ENCODE assay signal across 25 mouse cellular contexts in genomic region chr4:120511203-120511602, GRCm38 (mm10). TPM values are rescaled to one million over a fixed set of nuclear protein-coding genes. Genes with fewer than 3 reads are reported as not detected.
A peak's percentile ranks its signal among the peaks of the same experiment; 100 is the strongest.
DNase-seq lines count a peak whose midpoint lies in the region; ATAC-seq lines count a peak whose summit lies in the region.
"Had no signal": no experiment of that assay in that cellular context is flagged by ENCODE, and none has a peak within 500 bp of the region (broad histone marks: within the 10 kb centered on the region; RNA-seq: fewer than 3 reads in every experiment).

No protein-coding gene starts in this region.

- H3K27ac ChIP-seq in midbrain, embryonic 11.5 days (ENCODE audit: low read depth, low read length), result no peak overlapping the region
- no peak overlapping the region for H3K27ac ChIP-seq in midbrain, embryonic 16.5 days (ENCODE audit: low read length)

- H3K4me2 ChIP-seq in midbrain, embryonic 11.5 days, result no peak overlapping the region
- no peak overlapping the region for H3K4me2 ChIP-seq in midbrain, embryonic 16.5 days (ENCODE audit: low read length)

- no peak overlapping the region for H3K9ac ChIP-seq in midbrain, embryonic 11.5 days (ENCODE audit: low read length)
- H3K9ac ChIP-seq in midbrain, embryonic 16.5 days (ENCODE audit: low read depth, low read length), result no peak overlapping the region

- WGBS in midbrain, embryonic 11.5 days, result 96% methylated on average over 4 of the region's 4 CpGs
- 97% methylated on average over 4 of the region's 4 CpGs for WGBS in midbrain, embryonic 16.5 days

- ATAC-seq in midbrain, embryonic 11.5 days (ENCODE audit: low FRiP score), result no peak
- ATAC-seq in midbrain, embryonic 16.5 days, result no peak
- peak; percentile 65 for ATAC-seq in granulocyte monocyte progenitor cell, adult 5-6 weeks (replicated peaks; ENCODE audit: poor library complexity, severe bottlenecking)
- peak; percentile 12; the same call in 1 of the 2 replicates for ATAC-seq in megakaryocyte, adult 5-6 weeks (ENCODE audit: poor library complexity, severe bottlenecking)
- peak; percentile 55; the same call in 1 of the 2 replicates for ATAC-seq in megakaryocyte progenitor cell, adult 5-6 weeks (replicated peaks; ENCODE audit: poor library complexity)
- ATAC-seq in activated CD4-positive, CD25-positive, alpha-beta regulatory T cell, adult 4 months, result no peak
- ATAC-seq: CD4-positive, CD25-positive, alpha-beta regulatory T cell, adult 4 months; Patski had no signal

- no peaks in the 10 kb centered on the region; the same call in 1 of the 2 replicates for H3K9me3 ChIP-seq in midbrain, embryonic 11.5 days (ENCODE audit: control insufficient read depth, low read length)
- H3K9me3 ChIP-seq in midbrain, embryonic 16.5 days (replicated peaks; ENCODE audit: control insufficient read depth, low read length, poor library complexity, severe bottlenecking), result no peaks in the 10 kb centered on the region; the same call in 1 of the 2 replicates
- H3K9me3 ChIP-seq: G1E had no signal

- peak; percentile 53 for DNase-seq in midbrain, embryonic 11.5 days (ENCODE audit: low spot score, missing footprints)
- no peak for DNase-seq in heart, postnatal 4 days
- DNase-seq in layer of hippocampus, adult 18-20 months (ENCODE audit: low spot score in 2 of 2), result no peak
- DNase-seq: adrenal gland, adult 2 months; adrenal gland, adult 8-10 months; adrenal gland, postnatal 10 days; adrenal gland, postnatal 14 days; adrenal gland, postnatal 25 days; adrenal gland, postnatal 36 days; B cell, adult 2 months; cerebellum, adult 11 months; cerebellum, adult 11-12 months; cerebellum, adult 18-20 months had no signal

- peaks cover 5% of the 10 kb centered on the region; the same call in 1 of the 2 replicates for H3K36me3 ChIP-seq in midbrain, embryonic 11.5 days (ENCODE audit: control insufficient read depth, insufficient read depth, low read length)
- H3K36me3 ChIP-seq in midbrain, embryonic 16.5 days (ENCODE audit: control insufficient read depth, insufficient read depth, low read length), result peaks cover 30% of the 10 kb centered on the region
- H3K36me3 ChIP-seq: G1E had no signal

- no peaks in the 10 kb centered on the region for H3K4me1 ChIP-seq in midbrain, embryonic 11.5 days (ENCODE audit: control insufficient read depth, insufficient read depth, low read length)
- H3K4me1 ChIP-seq in midbrain, embryonic 16.5 days (ENCODE audit: control insufficient read depth, insufficient read depth, low read length), result no peaks in the 10 kb centered on the region

- H3K4me3 ChIP-seq in midbrain, embryonic 11.5 days (ENCODE audit: low read depth, low read length), result no peak overlapping the region
- H3K4me3 ChIP-seq in midbrain, embryonic 16.5 days (ENCODE audit: low read depth, low read length), result no peak overlapping the region

- H3K27me3 ChIP-seq in midbrain, embryonic 11.5 days (ENCODE audit: control insufficient read depth, insufficient read depth, low read length), result no peaks in the 10 kb centered on the region
- H3K27me3 ChIP-seq in midbrain, embryonic 16.5 days (ENCODE audit: control insufficient read depth, insufficient read depth, low read depth, low read length), result no peaks in the 10 kb centered on the region
- H3K27me3 ChIP-seq: CH12.LX, Patski had no signal

RNA-seq across cellular contexts. Expression of gene Slfnl1, which starts 20.8 kb away (rescaled TPM):
- polyA plus RNA-seq in midbrain, embryonic 11.5 days (2014; fragmentation: Nextera tagmentation; extraction: Ambion mirVana), result not detected in 2 replicates
- not detected in 2 replicates for polyA plus RNA-seq in midbrain, embryonic 16.5 days (2015; fragmentation: Nextera tagmentation; extraction: Ambion mirVana)
- not detected in 2 replicates for total RNA-seq in granulocyte monocyte progenitor cell, adult 5-6 weeks (2014; fragmentation: Nextera tagmentation)
- total RNA-seq in granulocyte monocyte progenitor cell, adult 5-6 weeks (2017), result not detected in 2 replicates
- total RNA-seq in megakaryocyte, adult 5-6 weeks (2015), result 0.22 TPM in 1 of 2 replicates, not detected in the other
- not detected in 2 replicates for total RNA-seq in megakaryocyte, adult 5-6 weeks (2017)
- total RNA-seq in megakaryocyte progenitor cell, adult 5-6 weeks (2015), result not detected in 2 replicates
- total RNA-seq in megakaryocyte progenitor cell, adult 5-6 weeks (2017), result not detected in 2 replicates
- total RNA-seq in heart, postnatal 4 days (2021), result under 1 TPM; 0.24 to 0.54 TPM
- total RNA-seq in layer of hippocampus, adult 18-20 months (2021), result under 1 TPM; 0.17 to 0.36 TPM
- polyA plus RNA-seq in activated CD4-positive, CD25-positive, alpha-beta regulatory T cell, adult 4 months (2017; shearing (Covaris generic)), result not detected
- total RNA-seq: adrenal gland, adult 18-20 months; ES-E14; G1E; MEL had no signal
- polyA plus RNA-seq: CD4-positive, CD25-positive, alpha-beta regulatory T cell, adult 4 months; G1E had no signal

RNA-seq across cellular contexts. Expression of gene Ctps, which starts 58.9 kb away (rescaled TPM):
- polyA plus RNA-seq in midbrain, embryonic 11.5 days (2014; fragmentation: Nextera tagmentation; extraction: Ambion mirVana), result 132 and 134 TPM in 2 replicates
- 78.6 and 79.6 TPM in 2 replicates for polyA plus RNA-seq in midbrain, embryonic 16.5 days (2015; fragmentation: Nextera tagmentation; extraction: Ambion mirVana)
- 50.4 and 59.5 TPM in 2 replicates for total RNA-seq in granulocyte monocyte progenitor cell, adult 5-6 weeks (2014; fragmentation: Nextera tagmentation)
- 60.1 and 63.1 TPM in 2 replicates for total RNA-seq in granulocyte monocyte progenitor cell, adult 5-6 weeks (2017)
- 12.8 TPM in 2 replicates for total RNA-seq in megakaryocyte, adult 5-6 weeks (2015)
- 13.1 and 14.3 TPM in 2 replicates for total RNA-seq in megakaryocyte, adult 5-6 weeks (2017)
- total RNA-seq in megakaryocyte progenitor cell, adult 5-6 weeks (2015), result 42.0 and 45.9 TPM in 2 replicates
- 49.9 and 60.3 TPM in 2 replicates for total RNA-seq in megakaryocyte progenitor cell, adult 5-6 weeks (2017)
- total RNA-seq in heart, postnatal 4 days (2021), result 10 to 100 TPM; 85.6 to 87.5 TPM
- 10 to 100 TPM; 33.4 to 34.1 TPM for total RNA-seq in layer of hippocampus, adult 18-20 months (2021)
- polyA plus RNA-seq in activated CD4-positive, CD25-positive, alpha-beta regulatory T cell, adult 4 months (2017; shearing (Covaris generic)), result 10 to 100 TPM; 19.0 to 26.5 TPM

Comparison
In these comparisons a context has a peak if more than half of its experiments do, and no peak if none do; other contexts are left out.
1. ATAC-seq: peak in granulocyte monocyte progenitor cell, adult 5-6 weeks (single experiment), megakaryocyte, adult 5-6 weeks (single experiment) and megakaryocyte progenitor cell, adult 5-6 weeks (single experiment); none in midbrain, embryonic 11.5 days (single experiment), midbrain, embryonic 16.5 days (single experiment) and activated CD4-positive, CD25-positive, alpha-beta regulatory T cell, adult 4 months (single experiment).